Mouse (Mus musculus): ENCODE results near the gene Zfp524. TPM values are rescaled to one million over a fixed set of nuclear protein-coding genes. Genes with fewer than 3 reads are reported as not detected.
A peak's percentile ranks its signal among the peaks of the same experiment; 100 is the strongest.

Zfp524 gene
- 7.9 and 9.2 TPM in 2 replicates for polyA plus RNA-seq (2015; fragmentation: Nextera tagmentation; extraction: Ambion mirVana)

DNA sequence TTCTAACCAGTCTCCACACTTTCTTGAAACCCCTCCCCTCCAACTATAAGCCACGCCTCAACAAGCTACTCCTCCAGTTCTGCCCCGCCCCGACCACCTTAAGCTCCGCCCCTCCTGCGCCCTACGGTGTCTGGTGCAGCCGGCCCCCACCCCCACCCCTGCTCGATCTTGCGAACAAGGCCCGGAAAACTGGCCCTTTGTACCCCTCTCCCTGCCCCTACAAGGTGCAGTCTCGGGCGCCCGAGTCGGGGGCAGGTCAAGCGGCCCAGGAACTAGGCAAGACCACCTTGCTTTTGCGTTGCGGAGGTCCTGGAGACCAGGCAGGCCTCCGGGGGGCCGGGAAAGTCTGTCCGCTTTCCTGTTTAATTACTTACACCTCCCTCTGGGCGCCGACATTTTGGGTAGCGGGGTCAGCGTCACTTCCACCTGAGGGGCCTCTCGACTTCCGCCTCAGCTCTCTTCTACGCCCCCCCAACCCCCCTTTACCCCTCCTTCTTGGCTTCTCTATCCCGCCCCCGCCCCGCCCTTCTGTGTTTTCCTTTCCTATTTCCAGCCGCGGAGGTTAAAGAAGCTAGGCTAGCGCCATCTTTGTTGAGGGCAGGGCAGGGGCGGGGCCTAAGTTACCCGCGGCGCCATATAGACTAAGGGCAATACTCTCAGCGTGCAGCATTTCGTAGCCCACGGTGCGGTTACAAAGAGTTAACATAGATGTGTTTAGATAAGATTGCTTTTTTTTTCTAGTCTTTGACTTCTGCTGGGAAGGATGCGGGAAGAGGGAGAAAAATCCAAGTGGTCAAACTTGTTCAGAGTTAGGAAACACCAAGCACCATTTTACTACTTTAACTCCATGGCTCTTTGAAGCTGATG lies at the start of gene Zfp524, which contains the start of gene Fiz1:
Gene Zfp524, plus strand, starts transcription at position 165 of the 867 bp plus-strand sequence.
Gene Fiz1, minus strand, starts transcription at position 447 of the 867 bp plus-strand sequence.
- Histone ChIP-seq H3K9me3 (no peaks in the 10 kb centered on the region), H3K4me2 (peak within 1 kb of the TSS; percentile 61), H3K4me1 (replicated peaks) (peaks cover 14% of the 10 kb centered on the region), H3K4me3 (peak within 1 kb of the TSS; percentile 71), H3K9ac (peak within 1 kb of the TSS; percentile 80), H3K27ac (peak within 1 kb of the TSS; percentile 99), H3K27me3 (no peaks in the 10 kb centered on the region), H3K36me3 (peaks cover 40% of the 10 kb centered on the region)
- under 1% methylated on average over 38 of the region's 42 CpGs for WGBS
- ATAC-seq (ENCODE audit: low FRiP score) = peak; percentile 83

DNA sequence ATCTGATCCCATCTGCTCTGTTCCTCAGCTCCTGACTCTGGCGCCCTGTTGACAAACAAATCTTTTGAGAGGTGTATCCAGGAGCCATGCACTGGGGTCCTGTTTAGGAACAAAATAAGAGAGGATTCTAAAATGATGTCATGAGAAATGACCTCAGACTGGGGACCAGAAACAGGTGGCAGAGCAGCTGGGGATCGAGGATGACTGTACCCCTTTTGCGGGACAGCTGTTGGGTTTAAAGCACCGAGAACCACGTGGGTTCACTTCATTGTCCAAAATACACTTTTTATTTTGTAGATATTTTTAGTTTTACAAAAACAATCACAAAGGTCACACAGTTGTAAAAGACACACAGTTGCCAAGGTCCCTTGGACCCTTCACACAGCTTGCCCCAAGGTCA lies 49.2 kb upstream of the Zfp524 start:
- Histone ChIP-seq H3K4me1 (replicated peaks) (no peaks in the 10 kb centered on the region; the same call in 1 of the 2 replicates), H3K4me2 (no peak overlapping the region), H3K36me3 (no peaks in the 10 kb centered on the region), H3K27me3 (0 out of 2 replicates have a peak, but pooled peaks cover 4% of the 10 kb centered on the region), H3K27ac (no peak overlapping the region), H3K9ac (no peak overlapping the region), H3K9me3 (no peaks in the 10 kb centered on the region), H3K4me3 (no peak overlapping the region)
- 84% methylated on average over 5 of the region's 5 CpGs for WGBS
- ATAC-seq (ENCODE audit: low FRiP score) = no peak

DNA sequence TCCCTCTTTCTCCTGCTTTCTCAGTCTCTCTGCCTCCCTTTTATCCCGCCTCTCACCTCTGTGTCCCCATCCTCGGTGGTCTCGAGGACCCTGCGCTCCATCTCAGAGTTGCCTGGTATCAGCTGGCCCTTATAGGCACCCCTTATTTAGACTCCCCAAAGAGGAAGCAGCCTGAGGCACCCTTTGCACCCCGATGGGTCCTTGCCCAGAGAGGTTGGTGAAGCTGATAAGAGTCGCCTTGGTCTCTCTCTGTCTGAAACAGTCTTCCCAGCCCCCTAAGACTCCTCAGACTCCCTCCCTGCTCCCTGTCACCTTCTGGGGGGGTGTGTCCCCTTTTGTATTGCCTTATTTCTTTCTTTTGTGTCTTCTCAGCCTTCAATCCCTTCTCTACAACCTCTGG lies 43.1 kb upstream of the Zfp524 start, which contains the start of gene Sbk3:
Gene Sbk3, minus strand, starts transcription at position 101 of the 400 bp plus-strand sequence.
- Histone ChIP-seq H3K36me3 (no peaks in the 10 kb centered on the region), H3K9ac (no peak within 1 kb of the TSS), H3K27ac (no peak within 1 kb of the TSS), H3K27me3 (0 out of 2 replicates have a peak, but pooled peaks cover 4% of the 10 kb centered on the region), H3K9me3 (no peaks in the 10 kb centered on the region), H3K4me1 (replicated peaks) (no peaks in the 10 kb centered on the region), H3K4me3 (no peak within 1 kb of the TSS), H3K4me2 (no peak within 1 kb of the TSS)
- ATAC-seq (ENCODE audit: low FRiP score) = no peak
- WGBS = 47% methylated on average over 6 of the region's 6 CpGs

GRCm38 (mm10) chr7:4971710-4972109 lies 42.5 kb upstream of the Zfp524 start:
- H3K4me2 ChIP-seq = no peak overlapping the region
- no peak overlapping the region for H3K27ac ChIP-seq
- H3K4me3 ChIP-seq = no peak overlapping the region
- no peak overlapping the region for H3K9ac ChIP-seq
- no peaks in the 10 kb centered on the region for H3K27me3 ChIP-seq
- H3K9me3 ChIP-seq = no peaks in the 10 kb centered on the region
- no peaks in the 10 kb centered on the region for H3K36me3 ChIP-seq
- H3K4me1 ChIP-seq (replicated peaks) = no peaks in the 10 kb centered on the region
- no peak for ATAC-seq (ENCODE audit: low FRiP score)
- 29% methylated on average over 7 of the region's 7 CpGs for WGBS

DNA sequence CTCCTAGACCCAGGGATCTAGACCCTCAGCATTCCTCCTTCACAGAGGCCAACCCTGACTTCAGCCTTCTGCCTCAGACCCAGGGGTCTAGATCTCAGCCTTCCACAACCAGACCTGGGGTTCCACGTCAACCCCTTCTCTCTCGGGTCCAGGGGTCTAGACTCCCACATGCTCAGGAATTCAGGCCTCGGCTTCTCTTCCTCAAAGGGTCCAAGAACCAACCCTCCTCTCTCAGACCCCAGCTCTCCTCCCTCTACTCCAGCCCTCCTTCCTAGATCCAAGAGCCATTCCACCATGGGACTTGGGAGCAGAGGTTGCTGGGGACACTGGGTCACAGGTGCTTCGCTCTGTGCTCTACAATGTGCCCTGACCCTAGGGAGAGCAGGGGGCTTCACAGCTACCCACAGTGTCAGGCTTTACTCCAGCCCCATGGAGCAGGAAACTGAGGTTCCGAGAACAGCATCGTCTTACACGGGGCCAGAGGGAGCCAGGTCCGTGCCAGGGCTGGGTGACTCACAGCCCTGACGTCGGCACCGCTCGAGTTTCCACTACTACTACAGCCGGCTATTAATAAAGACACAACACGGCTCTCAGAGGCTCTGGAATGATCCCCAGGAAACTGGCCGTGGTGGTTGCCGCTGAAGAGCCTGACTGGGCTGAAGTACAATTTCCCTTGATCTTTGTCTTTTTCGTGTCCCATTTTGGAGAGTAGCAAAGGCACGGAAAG lies 41.7 kb upstream of the Zfp524 start:
- Histone ChIP-seq H3K4me1 (replicated peaks) (no peaks in the 10 kb centered on the region), H3K4me2 (no peak overlapping the region), H3K27me3 (no peaks in the 10 kb centered on the region), H3K9me3 (no peaks in the 10 kb centered on the region), H3K9ac (no peak overlapping the region), H3K4me3 (no peak overlapping the region), H3K27ac (no peak overlapping the region), H3K36me3 (no peaks in the 10 kb centered on the region)
- ATAC-seq (ENCODE audit: low FRiP score) = no peak
- WGBS = 83% methylated on average over 18 of the region's 18 CpGs

DNA sequence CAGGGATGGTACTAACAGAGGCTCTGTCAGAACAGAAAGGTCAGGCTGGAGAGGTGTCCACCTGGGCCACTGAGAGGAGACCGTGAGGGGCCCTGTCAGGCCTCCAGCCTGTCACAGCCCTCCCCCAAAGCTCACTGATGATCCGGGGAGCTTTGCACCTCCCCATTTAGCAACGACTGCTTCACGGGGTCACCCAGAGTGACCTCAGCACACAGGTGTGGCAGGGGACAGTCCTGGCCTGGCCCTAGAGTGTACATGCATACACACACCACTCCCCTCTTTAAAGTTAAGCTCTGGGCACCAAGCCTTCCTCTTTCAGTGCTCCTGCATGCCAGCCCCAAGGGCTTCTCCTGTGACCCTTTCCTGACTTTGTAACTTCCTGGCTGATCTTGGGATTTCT lies 38.8 kb upstream of the Zfp524 start:
- no peaks in the 10 kb centered on the region for H3K4me1 ChIP-seq (replicated peaks)

GRCm38 (mm10) chr7:4976832-4977231 lies 37.4 kb upstream of the Zfp524 start:
- Histone ChIP-seq H3K4me2 (no peak overlapping the region), H3K9ac (no peak overlapping the region), H3K4me3 (no peak overlapping the region), H3K27ac (no peak overlapping the region), H3K9me3 (no peaks in the 10 kb centered on the region), H3K27me3 (no peaks in the 10 kb centered on the region), H3K36me3 (no peaks in the 10 kb centered on the region), H3K4me1 (replicated peaks) (no peaks in the 10 kb centered on the region)
- no peak for ATAC-seq (ENCODE audit: low FRiP score)
- 94% methylated on average over 7 of the region's 7 CpGs for WGBS

More for the DNA sequence above, 38.8 kb upstream of the Zfp524 start:
- no peaks in the 10 kb centered on the region for H3K36me3 ChIP-seq
- no peak overlapping the region for H3K4me3 ChIP-seq
- H3K9ac ChIP-seq = 0 out of 2 replicates have a peak overlapping the region, but pooled peaks have one; percentile 2
- no peaks in the 10 kb centered on the region for H3K9me3 ChIP-seq
- ATAC-seq (ENCODE audit: low FRiP score) = no peak
- no peak overlapping the region for H3K4me2 ChIP-seq
- H3K27ac ChIP-seq = no peak overlapping the region
- H3K27me3 ChIP-seq = no peaks in the 10 kb centered on the region
- 72% methylated on average over 4 of the region's 4 CpGs for WGBS

- Histone ChIP-seq H3K36me3 (peaks cover 28% of the 10 kb centered on the region), H3K27ac (no peak overlapping the region), H3K4me2 (no peak overlapping the region), H3K27me3 (peaks cover 15% of the 10 kb centered on the region), H3K9me3 (peaks cover 7% of the 10 kb centered on the region), H3K4me3 (no peak overlapping the region), H3K4me1 (replicated peaks) (peaks cover 6% of the 10 kb centered on the region), H3K9ac (no peak overlapping the region)
- WGBS = 70% methylated on average over 2 of the region's 2 CpGs
- no peak for ATAC-seq (ENCODE audit: low FRiP score)
These were observed 26.0 kb upstream of the Zfp524 start for GRCm38 (mm10) chr7:4988250-4988649.

- H3K36me3 ChIP-seq = peaks cover 38% of the 10 kb centered on the region
- 30% methylated on average over 54 of the region's 55 CpGs for WGBS
- H3K9me3 ChIP-seq = peaks cover 7% of the 10 kb centered on the region
- no peak overlapping the region for H3K27ac ChIP-seq
- peak overlapping the region; percentile 93 for H3K9ac ChIP-seq
- ATAC-seq (ENCODE audit: low FRiP score) = no peak
- peaks cover 16% of the 10 kb centered on the region for H3K27me3 ChIP-seq
- H3K4me2 ChIP-seq = peak overlapping the region; percentile 95
- peak overlapping the region; percentile 82 for H3K4me3 ChIP-seq
- H3K4me1 ChIP-seq (replicated peaks) = peaks cover 37% of the 10 kb centered on the region
These were observed 20.7 kb upstream of the Zfp524 start for GRCm38 (mm10) chr7:4993347-4993998.

DNA sequence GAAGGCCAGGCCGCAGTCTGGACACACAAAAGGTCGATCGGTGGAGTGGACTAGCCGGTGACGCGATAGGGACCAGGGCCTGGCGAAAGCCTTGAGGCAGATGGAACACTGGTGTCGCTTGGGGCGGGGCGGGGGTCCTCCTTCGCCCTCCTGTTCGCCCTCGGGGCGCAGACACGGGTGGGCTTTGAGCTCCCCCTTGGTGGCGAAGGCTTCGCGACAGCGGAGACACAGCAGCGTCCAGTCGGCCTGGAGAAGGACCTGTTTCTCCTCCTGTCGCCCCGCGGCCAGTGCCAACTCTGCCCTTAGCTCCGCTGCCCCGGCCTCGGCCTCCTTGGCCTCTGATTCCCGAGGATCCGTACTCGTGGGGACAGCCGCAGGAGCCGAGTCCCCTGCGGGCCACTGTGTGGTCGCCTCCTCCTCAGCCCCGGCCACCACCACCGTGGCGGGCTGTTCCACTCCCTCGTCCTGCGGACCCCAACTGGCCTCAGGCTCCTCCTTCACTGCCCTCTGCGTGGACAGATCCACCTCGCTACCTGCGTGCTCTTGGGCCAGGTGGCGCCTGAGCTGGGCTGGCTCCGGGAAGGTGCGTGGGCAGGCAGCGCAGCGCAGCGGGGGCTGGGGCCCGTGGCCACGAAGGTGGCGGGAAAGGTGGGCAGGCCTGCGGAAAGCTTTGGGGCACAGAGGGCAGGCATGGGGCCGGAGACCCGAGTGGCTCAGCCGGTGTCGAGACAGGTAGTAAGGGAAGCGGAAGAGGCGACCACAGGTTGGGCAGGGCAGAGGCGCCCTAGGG lies 20.0 kb upstream of the Zfp524 start:
- peaks cover 37% of the 10 kb centered on the region for H3K4me1 ChIP-seq (replicated peaks)
- WGBS = 47% methylated on average over 59 of the region's 59 CpGs
- ATAC-seq (ENCODE audit: low FRiP score) = no peak
- peaks cover 7% of the 10 kb centered on the region for H3K9me3 ChIP-seq
- peaks cover 16% of the 10 kb centered on the region for H3K27me3 ChIP-seq
- peaks cover 38% of the 10 kb centered on the region for H3K36me3 ChIP-seq
- no peak overlapping the region for H3K27ac ChIP-seq
- H3K9ac ChIP-seq = peak overlapping the region; percentile 93
- H3K4me3 ChIP-seq = peak overlapping the region; percentile 82
- H3K4me2 ChIP-seq = peak overlapping the region; percentile 95

- ATAC-seq (ENCODE audit: low FRiP score) = no peak
- H3K9ac ChIP-seq = peak overlapping the region; percentile 93
- peaks cover 16% of the 10 kb centered on the region for H3K27me3 ChIP-seq
- H3K4me1 ChIP-seq (replicated peaks) = peaks cover 37% of the 10 kb centered on the region
- H3K36me3 ChIP-seq = peaks cover 37% of the 10 kb centered on the region
- peak overlapping the region; percentile 86 for H3K27ac ChIP-seq
- H3K9me3 ChIP-seq = peaks cover 3% of the 10 kb centered on the region; the same call in 1 of the 2 replicates
- WGBS = 8% methylated on average over 19 of the region's 19 CpGs
- H3K4me3 ChIP-seq = peak overlapping the region; percentile 82
- peak overlapping the region; percentile 95 for H3K4me2 ChIP-seq
These were observed 18.8 kb upstream of the Zfp524 start for GRCm38 (mm10) chr7:4995268-4996002.

Measured in hindbrain, embryonic 13.5 days (tissue).